Mouse (Mus musculus) frontal cortex, postnatal 14 days (tissue): ENCODE measurements around the gene Tent4b.

Experiments used
- DNase-seq, 2 experiments: peaks; one replicate each; pipeline ENCODE4 v3.0.0; 2022; ENCODE audit warnings: low spot score in 2 of 2

The Tent4b gene

GRCm38 (mm10) chr8:88228286-88228685, 29.3 kb downstream of the Tent4b start:
- DNase-seq: no peak

GRCm38 (mm10) chr8:88228800-88229199, 29.8 kb downstream of the Tent4b start:
- DNase-seq: no peak

- DNase-seq: no peak
Measured at GRCm38 (mm10) chr8:88236666-88237065, 37.7 kb downstream of the Tent4b start.

GRCm38 (mm10) chr8:88237606-88238005, 38.6 kb downstream of the Tent4b start:
- DNase-seq: no peak

GRCm38 (mm10) chr8:88239277-88239676, 40.3 kb downstream of the Tent4b start:
- no peak for DNase-seq

- no peak for DNase-seq
Measured at GRCm38 (mm10) chr8:88241871-88242270, 42.9 kb downstream of the Tent4b start.

GRCm38 (mm10) chr8:88244298-88244697, 45.3 kb downstream of the Tent4b start:
- DNase-seq: peak in 1 of 2 experiments; percentile 31

GRCm38 (mm10) chr8:88252791-88253190, 53.8 kb downstream of the Tent4b start:
- DNase-seq: no peak

- no peak for DNase-seq
Measured at GRCm38 (mm10) chr8:88254957-88255356, 55.9 kb downstream of the Tent4b start.

- DNase-seq: no peak
Measured at GRCm38 (mm10) chr8:88258024-88258423, 59.0 kb downstream of the Tent4b start.

- no peak for DNase-seq
Measured at GRCm38 (mm10) chr8:88258544-88258943, 59.5 kb downstream of the Tent4b start.

GRCm38 (mm10) chr8:88260466-88260980, 61.5 kb downstream of the Tent4b start:
- no peak for DNase-seq

GRCm38 (mm10) chr8:88262831-88263635, 64.0 kb downstream of the Tent4b start:
- DNase-seq: no peak

GRCm38 (mm10) chr8:88265511-88265910, 66.5 kb downstream of the Tent4b start:
- no peak for DNase-seq

- peak; percentile 63 to 80 for DNase-seq
Measured at GRCm38 (mm10) chr8:88266170-88266800, 67.3 kb downstream of the Tent4b start.

- DNase-seq: no peak
Measured at GRCm38 (mm10) chr8:88266801-88267403, 67.9 kb downstream of the Tent4b start.

GRCm38 (mm10) chr8:88269107-88269875, 70.3 kb downstream of the Tent4b start:
- no peak for DNase-seq

- no peak for DNase-seq
Measured at GRCm38 (mm10) chr8:88270086-88270485, 71.1 kb downstream of the Tent4b start.

- no peak for DNase-seq
Measured at GRCm38 (mm10) chr8:88272231-88273050, 73.4 kb downstream of the Tent4b start, which contains the start of gene Adcy7. Gene Adcy7 (plus strand): TSS chr8:88272403.

- DNase-seq: no peak
Measured at GRCm38 (mm10) chr8:88273051-88273430, 74.0 kb downstream of the Tent4b start.

GRCm38 (mm10) chr8:88274090-88274489, 75.1 kb downstream of the Tent4b start:
- DNase-seq: no peak
